In the genomic region with DNA sequence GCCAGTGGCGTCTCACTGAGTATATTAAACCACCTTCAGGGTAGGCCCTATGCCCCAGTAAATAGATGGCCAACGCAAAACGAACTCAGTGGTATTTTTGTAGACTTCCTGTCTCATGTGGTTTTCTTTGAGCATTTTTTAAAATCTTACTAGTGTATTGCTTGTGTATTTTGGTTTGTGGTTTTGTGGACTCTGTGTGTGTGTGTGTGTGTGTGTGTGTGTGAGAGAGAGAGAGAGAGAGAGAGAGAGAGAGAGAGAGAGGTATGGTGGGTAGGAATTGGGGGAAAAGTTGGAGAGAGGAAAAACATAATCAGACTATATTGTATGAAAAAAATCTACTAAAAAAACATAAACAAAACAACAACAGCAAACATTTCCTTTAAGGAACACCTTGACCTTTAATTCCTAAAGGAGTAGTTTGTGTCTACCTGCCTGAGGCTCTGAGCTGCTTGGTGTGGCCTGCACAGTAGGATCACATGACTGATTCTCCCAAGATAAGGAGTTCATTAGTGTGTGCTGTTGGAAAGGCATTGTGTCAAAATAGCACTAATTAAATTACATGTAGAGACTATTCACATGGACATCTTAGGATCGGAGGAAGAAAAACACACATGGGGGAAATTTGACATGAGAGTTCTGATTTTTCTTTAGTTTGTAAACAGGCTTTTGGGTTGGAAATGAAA, we compare ENCODE assay signal across 8 mouse cellular contexts. TPM values are rescaled to one million over a fixed set of nuclear protein-coding genes. Genes with fewer than 3 reads are reported as not detected.
DNase-seq lines count a peak whose midpoint lies in the region; ATAC-seq lines count a peak whose summit lies in the region.

No protein-coding gene starts in this region.

- no peak overlapping the region for H3K27ac ChIP-seq in embryonic facial prominence, embryonic 12.5 days
- H3K27ac ChIP-seq in embryonic facial prominence, embryonic 10.5 days (replicated peaks): no peak overlapping the region
- H3K27ac ChIP-seq in lung, embryonic 16.5 days (ENCODE audit: low read length): no peak overlapping the region
- no peak overlapping the region for H3K27ac ChIP-seq in neural tube, embryonic 13.5 days (replicated peaks)

- H3K4me1 ChIP-seq in embryonic facial prominence, embryonic 12.5 days: peaks cover 3% of the 10 kb centered on the region
- H3K4me1 ChIP-seq in embryonic facial prominence, embryonic 10.5 days: peaks cover 19% of the 10 kb centered on the region
- peaks cover 6% of the 10 kb centered on the region for H3K4me1 ChIP-seq in lung, embryonic 16.5 days (replicated peaks; ENCODE audit: control insufficient read depth, insufficient read depth, low read length)
- H3K4me1 ChIP-seq in neural tube, embryonic 13.5 days (replicated peaks): peaks cover 21% of the 10 kb centered on the region

- H3K36me3 ChIP-seq in embryonic facial prominence, embryonic 12.5 days: no peaks in the 10 kb centered on the region
- no peaks in the 10 kb centered on the region for H3K36me3 ChIP-seq in embryonic facial prominence, embryonic 10.5 days (replicated peaks)
- no peaks in the 10 kb centered on the region for H3K36me3 ChIP-seq in lung, embryonic 16.5 days (ENCODE audit: control insufficient read depth, insufficient read depth, low read length)
- no peaks in the 10 kb centered on the region for H3K36me3 ChIP-seq in neural tube, embryonic 13.5 days

- H3K9me3 ChIP-seq in embryonic facial prominence, embryonic 12.5 days: no peaks in the 10 kb centered on the region
- H3K9me3 ChIP-seq in embryonic facial prominence, embryonic 10.5 days: no peaks in the 10 kb centered on the region
- no peaks in the 10 kb centered on the region for H3K9me3 ChIP-seq in lung, embryonic 16.5 days (ENCODE audit: control insufficient read depth, low read length)
- no peaks in the 10 kb centered on the region for H3K9me3 ChIP-seq in neural tube, embryonic 13.5 days

- no peak for ATAC-seq in embryonic facial prominence, embryonic 12.5 days (ENCODE audit: insufficient number of reproducible peaks, insufficient read depth, low FRiP score, low TSS enrichment)
- ATAC-seq in lung, embryonic 16.5 days (ENCODE audit: low read depth): no peak
- peak; percentile 32 for ATAC-seq in inflammation-experienced regulatory T-cells, adult 6 months
- no peak for ATAC-seq in neural tube, embryonic 13.5 days (ENCODE audit: low read depth)

- WGBS in embryonic facial prominence, embryonic 12.5 days: 74% methylated on average over 4 of the region's 4 CpGs
- WGBS in embryonic facial prominence, embryonic 10.5 days: 82% methylated on average over 4 of the region's 4 CpGs
- WGBS in lung, embryonic 16.5 days: 72% methylated on average over 4 of the region's 4 CpGs
- 87% methylated on average over 4 of the region's 4 CpGs for WGBS in neural tube, embryonic 13.5 days

- no peaks in the 10 kb centered on the region for H3K27me3 ChIP-seq in embryonic facial prominence, embryonic 12.5 days
- no peaks in the 10 kb centered on the region for H3K27me3 ChIP-seq in embryonic facial prominence, embryonic 10.5 days (replicated peaks; ENCODE audit: low read depth, poor library complexity, severe bottlenecking)
- no peaks in the 10 kb centered on the region for H3K27me3 ChIP-seq in lung, embryonic 16.5 days (ENCODE audit: control insufficient read depth, insufficient read depth, low read depth, low read length)
- H3K27me3 ChIP-seq in neural tube, embryonic 13.5 days: no peaks in the 10 kb centered on the region

- no peak for DNase-seq in embryonic facial prominence, embryonic 10.5 days (ENCODE audit: low spot score)
- no peak for DNase-seq in lung, postnatal 4 days
- no peak for DNase-seq in urinary bladder, postnatal 25 days (ENCODE audit: low spot score)
- no peak for DNase-seq in kidney, adult 8-10 months

- H3K4me2 ChIP-seq in embryonic facial prominence, embryonic 12.5 days (replicated peaks): peak overlapping the region; percentile 55
- peak overlapping the region; percentile 58 for H3K4me2 ChIP-seq in lung, embryonic 16.5 days (ENCODE audit: low read depth, low read length)
- peak overlapping the region; percentile 73 for H3K4me2 ChIP-seq in neural tube, embryonic 13.5 days

- H3K9ac ChIP-seq in embryonic facial prominence, embryonic 12.5 days: no peak overlapping the region
- no peak overlapping the region for H3K9ac ChIP-seq in lung, embryonic 16.5 days (ENCODE audit: low read length)
- H3K9ac ChIP-seq in neural tube, embryonic 13.5 days: no peak overlapping the region

- peak overlapping the region; percentile 75; the same call in 1 of the 2 replicates for H3K4me3 ChIP-seq in embryonic facial prominence, embryonic 12.5 days
- no peak overlapping the region for H3K4me3 ChIP-seq in embryonic facial prominence, embryonic 10.5 days
- H3K4me3 ChIP-seq in lung, embryonic 16.5 days (ENCODE audit: low read length): peak overlapping the region; percentile 70
- H3K4me3 ChIP-seq in neural tube, embryonic 13.5 days: peak overlapping the region; percentile 82

RNA-seq across cellular contexts. Expression of gene Dap, which starts 1.7 kb away (rescaled TPM):
- 73.3 and 74.1 TPM in 2 replicates for polyA plus RNA-seq in embryonic facial prominence, embryonic 12.5 days (2016; fragmentation: Nextera tagmentation; extraction: Ambion mirVana)
- 45.7 and 46.6 TPM in 2 replicates for polyA plus RNA-seq in embryonic facial prominence, embryonic 10.5 days (2016; fragmentation: Nextera tagmentation; extraction: Ambion mirVana)
- 83.5 and 93.4 TPM in 2 replicates for polyA plus RNA-seq in lung, embryonic 16.5 days (2015; fragmentation: Nextera tagmentation; extraction: Ambion mirVana)
- 100 to 1,000 TPM in 2 of 3 experiments, 10 to 100 TPM in 1; 86.5 to 188 (median 106) TPM for polyA plus RNA-seq in inflammation-experienced regulatory T-cells, adult 6 months (2017; shearing (Covaris generic))
- polyA plus RNA-seq in neural tube, embryonic 13.5 days (2015; fragmentation: Nextera tagmentation; extraction: Ambion mirVana): 33.4 and 34.7 TPM in 2 replicates
